Mouse (Mus musculus) mouse embryonic stem cell (cell line): Measurements from ENCODE around the gene Olfr1450.
"Not testable (repeated sequence)": the region's sequence is repeated elsewhere in the genome, so short reads cannot be mapped to it uniquely, and the experiment has no call there.

Experiments
- in situ Hi-C, 2 experiments: fragments of 300-500 bp; cut with MboI; formaldehyde crosslinking; loops; 1 replicate in 1 of 2; 3 replicates in 1 of 2; pipeline ENCODE4 v1.14.3; 2019 to 2020; ENCODE audit warnings: low sequenced_read_pairs in 2 of 2, low pct_unique_long_range_greater_than_20kb in 1 of 2, mixed read lengths in 1 of 2; ENCODE audit not compliant: unreplicated experiment in 1 of 2

The Olfr1450 gene

GRCm38 (mm10) chr19:12949958-12950357 lies at the start of gene Olfr1450:
Olfr1450 (plus strand) TSS chr19:12950258.
- in situ Hi-C loops = no loop called here

- in situ Hi-C loops = no loop called here
Observed at GRCm38 (mm10) chr19:12903643-12904042, 46.4 kb upstream of the Olfr1450 start, which contains the start of gene Olfr1447. Olfr1447 (minus strand) TSS chr19:12903743.

DNA sequence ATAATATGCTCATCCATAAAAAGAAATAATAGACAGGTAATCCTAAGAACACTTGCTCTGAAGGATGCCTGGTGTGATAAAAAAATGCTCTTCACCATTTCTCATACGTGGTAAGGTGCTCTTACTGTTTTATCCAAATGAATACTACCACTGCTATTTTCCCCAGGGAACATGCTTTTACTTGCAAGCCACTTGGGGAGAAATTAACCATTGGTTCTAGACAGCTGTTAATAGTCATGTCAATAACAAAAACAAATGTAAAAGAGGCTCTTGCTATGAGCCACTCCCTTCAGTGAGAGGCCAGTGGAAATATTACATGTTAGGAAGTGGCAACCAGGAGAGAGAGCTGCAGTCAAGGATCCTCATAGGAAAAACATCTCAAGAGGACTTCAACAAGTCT lies 25.7 kb upstream of the Olfr1450 start, which contains the start of gene Olfr1448:
Gene Olfr1448 (minus strand): TSS at position 101 of the 400 bp plus-strand sequence.
- in situ Hi-C loops = no loop called here

DNA sequence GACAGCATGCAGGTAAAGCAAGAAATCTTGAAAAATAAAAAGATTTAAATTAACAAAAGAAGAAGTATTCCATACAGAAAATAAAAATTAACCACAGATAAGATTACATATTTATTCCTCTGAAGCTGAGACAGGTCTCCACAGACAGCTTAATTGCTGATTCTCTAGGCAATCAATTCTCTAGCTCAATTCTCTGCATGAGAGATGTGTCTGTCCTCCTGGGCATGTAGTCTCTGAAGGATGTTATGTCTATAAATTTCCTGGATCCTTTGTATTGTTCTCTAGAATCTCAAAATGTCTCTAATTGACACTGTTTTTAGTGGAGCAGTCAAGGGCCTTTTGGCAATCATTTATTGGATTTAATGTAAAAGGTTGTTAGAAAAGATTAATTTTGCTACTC lies 19.5 kb upstream of the Olfr1450 start, which contains the start of gene Olfr1449:
Gene Olfr1449 (plus strand): TSS at position 301 of the 400 bp plus-strand sequence.
- in situ Hi-C loops = no loop called here

GRCm38 (mm10) chr19:12970082-12970481 lies 20.0 kb downstream of the Olfr1450 start:
- in situ Hi-C loops = not testable (repeated sequence)

DNA sequence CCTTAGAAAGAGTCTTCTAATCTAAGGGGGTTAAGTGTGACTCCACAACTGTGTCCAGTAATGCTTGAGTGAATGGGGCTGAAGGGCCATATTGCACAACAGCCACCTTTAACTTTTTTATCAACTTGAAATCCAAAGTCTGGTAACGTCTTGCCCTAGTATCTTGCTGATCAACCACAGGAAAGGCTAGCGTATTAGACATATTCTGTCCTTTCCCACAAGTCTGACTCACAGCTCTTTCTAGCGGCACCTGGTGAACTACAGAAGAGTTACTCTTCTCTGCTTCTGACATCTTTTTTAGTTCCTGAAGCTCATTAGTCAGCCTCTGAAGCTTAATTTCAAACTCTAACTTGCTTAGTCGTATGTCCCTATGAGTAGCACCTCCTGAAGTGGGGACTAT lies 42.3 kb downstream of the Olfr1450 start:
- in situ Hi-C loops = not testable (repeated sequence)

DNA sequence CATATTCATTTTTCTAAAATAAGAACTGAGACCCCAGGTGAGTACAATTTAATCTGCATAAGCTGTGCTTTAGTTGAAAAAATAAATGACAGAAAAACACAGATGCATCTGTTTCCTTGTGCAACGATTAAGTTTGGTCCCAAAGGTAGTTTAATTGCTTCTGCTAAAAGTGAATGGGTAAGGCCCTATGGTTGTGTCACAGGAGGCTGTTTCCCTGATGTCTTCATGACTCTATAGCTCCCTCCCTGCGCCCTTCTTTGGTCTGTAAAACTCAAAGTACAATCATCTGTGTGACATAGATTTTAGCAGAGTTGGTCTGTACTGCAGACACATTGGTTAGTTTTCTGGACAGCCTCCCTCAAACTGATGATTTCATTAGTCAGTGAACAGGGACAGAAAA lies 44.7 kb downstream of the Olfr1450 start, which contains the start of gene Olfr1451:
Gene Olfr1451 (plus strand): TSS at position 301 of the 400 bp plus-strand sequence.
- in situ Hi-C loops = no loop called here
